Mouse (Mus musculus) kidney, adult 9 months (tissue): ENCODE data around the gene Eftud2.

Experiments
- DNase-seq: peaks from one replicate; pipeline ENCODE4 v3.0.0; 2022

Gene Eftud2

DNA sequence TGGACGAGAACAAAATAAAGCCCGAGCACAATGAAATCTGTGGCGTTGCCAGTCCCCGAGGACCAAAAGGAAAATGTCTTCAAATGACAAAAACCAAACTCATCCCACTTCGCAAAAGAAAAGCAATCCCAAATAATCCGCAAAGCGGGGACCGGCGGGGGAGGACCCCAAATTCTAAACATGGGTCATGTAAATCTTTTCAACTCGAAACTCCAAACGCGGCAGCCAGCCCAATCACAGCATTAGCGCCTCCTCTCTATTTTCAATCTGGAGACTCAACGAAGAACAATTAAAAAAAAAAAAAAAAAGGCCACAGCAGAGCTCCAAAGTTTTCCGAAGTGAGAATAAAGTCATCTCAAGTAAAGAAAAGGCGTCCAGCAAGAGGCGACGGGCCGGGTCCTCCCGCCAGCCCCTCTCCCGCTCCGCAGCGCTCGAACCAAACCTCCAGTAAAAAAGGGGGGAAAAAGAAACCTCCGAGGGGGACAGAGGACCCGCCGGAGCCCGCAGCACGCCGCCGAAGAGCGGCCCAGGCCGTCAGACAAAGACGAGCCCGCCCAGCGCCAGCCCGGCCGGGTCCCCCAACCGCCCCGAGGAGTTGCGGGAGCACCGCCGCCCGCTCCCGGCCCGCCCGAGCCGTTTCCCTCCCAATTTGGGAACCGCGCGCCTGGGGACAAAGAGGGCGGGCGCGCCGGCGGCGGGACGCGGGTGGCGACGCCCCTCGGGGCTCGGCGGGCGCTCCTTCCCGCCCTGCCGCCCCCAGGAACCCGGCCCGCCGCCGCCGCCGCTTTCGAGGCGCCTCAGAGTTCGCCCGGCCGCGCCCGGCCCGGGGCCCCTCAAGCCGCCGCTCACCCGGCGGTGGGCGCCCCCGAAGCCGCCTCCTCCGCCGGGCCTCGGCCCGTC is 62.4 kb downstream of the Eftud2 start:
- no peak for DNase-seq

DNA sequence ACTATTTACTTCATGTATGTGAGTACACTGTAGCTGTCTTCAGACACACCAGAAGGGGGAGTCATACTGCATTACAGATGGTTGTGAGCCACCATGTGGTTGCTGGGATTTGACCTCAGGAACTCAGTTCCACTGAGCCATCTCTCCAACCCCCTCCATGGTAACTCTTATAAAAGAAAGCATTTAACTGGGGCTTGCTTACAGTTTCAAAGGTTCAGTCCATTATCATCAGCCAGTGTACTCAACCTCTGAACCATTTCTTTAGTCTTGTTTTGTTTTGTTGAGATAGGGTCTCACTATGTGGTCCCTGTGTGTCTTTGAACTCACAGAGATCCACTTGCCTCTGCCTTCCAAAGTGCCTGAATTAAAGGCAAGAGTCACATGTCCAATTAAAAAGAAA is 65.9 kb downstream of the Eftud2 start:
- DNase-seq = no peak

DNA sequence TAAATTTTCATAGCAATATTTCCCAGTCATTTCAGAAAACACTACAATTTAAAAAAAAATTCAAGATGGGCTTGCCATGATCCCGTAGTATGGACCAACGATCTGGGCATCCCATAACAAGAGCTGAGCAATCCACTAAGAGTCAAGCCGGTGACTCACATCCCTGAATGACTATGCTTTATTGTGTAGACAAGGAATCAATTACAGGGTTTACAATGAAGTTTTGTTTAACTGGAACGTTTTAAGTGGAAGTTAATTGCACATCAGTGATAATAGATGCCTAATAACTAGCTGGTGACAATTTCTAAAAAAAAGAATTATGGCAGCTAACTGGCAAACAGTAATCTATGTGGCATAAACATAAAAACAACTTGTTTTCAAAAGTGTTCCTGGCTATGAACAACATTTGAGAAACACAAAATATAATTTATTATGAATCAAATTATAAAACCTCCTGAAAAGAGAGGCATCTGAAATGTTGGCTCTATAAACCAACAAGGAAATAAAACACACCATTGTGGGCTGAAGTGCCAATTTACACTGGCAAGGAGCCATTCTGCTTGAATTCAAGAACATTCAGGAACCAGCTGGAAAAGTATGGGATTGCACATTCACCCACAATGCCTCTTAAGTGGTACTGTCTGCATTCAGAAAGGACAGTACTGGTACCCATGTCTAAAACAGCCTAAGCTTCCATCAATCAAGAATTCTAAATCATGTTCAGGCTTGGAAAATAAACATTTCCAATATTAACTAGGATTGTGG is 69.9 kb downstream of the Eftud2 start:
- no peak for DNase-seq

DNA sequence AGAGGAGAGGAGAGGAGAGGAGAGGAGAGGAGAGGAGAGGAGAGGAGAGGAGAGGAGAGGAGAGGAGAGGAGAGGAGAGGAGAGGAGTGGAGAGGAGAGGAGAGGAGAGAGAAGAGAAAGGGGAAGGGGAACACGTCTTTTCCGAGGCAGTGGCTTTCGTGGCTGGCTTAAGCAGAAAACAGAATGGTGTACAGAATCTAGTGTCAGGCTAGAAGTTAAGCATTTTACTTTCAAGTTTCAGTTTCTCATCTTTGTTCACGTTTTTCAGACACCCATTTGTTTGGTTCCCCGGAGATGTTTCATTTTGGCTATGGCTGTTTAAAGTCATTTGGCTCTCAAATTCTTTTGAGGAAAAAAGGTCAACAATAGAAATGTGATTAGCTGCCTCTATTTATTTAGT is 72.5 kb downstream of the Eftud2 start:
- DNase-seq = no peak

DNA sequence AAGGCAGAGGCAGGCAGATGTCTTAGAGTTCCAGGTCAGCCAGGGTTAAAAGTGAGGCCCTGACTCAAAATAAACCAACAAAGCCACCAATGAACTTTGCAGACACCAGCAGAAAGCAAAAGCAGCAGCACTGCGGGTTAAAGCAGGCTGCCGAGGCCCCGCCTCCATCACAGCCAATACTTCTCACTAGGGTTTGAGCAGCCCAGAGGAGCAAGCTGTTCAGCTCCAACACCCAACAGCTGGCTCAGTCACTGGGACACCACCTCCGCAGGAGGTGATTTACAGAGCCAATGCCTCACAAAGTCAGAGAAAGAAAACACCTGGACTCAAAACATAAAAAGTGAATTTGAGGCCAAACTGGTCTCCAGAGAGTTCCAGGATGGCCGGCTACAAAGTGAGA is 77.3 kb downstream of the Eftud2 start:
- no peak for DNase-seq

DNA sequence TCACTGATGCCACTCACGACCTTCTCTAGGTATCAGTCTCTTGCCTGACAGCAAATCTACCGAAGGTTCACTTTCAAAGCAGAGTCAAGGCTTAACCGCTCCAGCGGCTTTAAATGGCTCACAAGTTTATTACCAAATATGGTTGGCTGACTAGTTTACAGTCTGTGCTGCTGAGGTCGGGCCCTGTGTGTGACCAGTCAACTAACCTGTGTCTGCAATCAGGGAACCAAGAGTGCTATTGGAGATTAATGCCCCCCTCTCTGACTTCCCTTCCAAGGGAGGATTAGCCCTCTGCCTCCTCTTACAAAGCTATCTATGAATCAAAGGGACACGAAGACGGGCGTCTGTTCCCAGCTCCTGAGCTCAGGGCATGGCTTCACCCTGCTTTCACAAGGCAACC is 86.6 kb downstream of the Eftud2 start:
- DNase-seq = no peak

DNA sequence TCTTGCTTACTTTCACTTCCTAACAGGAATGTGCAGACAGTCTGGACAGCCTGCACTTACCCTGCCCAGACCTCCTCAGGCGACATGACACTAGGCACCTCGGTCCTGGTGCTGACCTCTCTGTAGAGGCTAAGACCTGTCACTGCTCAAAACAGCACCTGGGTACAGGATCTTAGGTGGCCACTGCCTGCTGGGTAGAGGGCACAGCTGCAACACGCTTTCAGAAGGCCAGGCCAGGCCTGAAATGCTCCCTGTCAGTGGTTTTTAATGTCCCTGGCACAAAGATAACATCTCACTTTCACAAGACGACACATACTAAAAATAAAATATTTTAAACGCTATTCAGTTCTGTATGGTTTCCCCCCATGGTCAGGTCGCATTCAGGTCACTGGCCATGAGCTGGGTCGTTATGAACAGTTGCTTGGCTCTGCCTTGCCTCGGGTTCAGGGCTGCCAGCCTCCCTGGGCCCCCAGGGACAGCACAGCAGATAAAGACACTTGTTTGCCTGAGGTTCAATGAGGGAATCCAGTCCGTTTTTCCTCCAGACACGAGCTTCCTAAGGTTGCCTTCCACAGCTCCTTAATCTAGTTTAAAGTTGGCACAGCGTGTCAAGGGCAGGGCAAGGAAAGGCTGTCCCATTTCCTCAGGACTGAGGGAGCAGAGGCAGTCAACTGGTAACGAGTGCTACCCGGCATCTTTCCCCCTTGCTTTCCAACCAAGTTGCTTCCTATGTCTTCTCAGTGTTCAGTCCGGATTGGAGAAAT is 88.9 kb downstream of the Eftud2 start:
- no peak for DNase-seq
